8 mouse cellular contexts compared by ENCODE assay signal in genomic region chr5:135029007-135029854, GRCm38 (mm10). TPM values are rescaled to one million over a fixed set of nuclear protein-coding genes. Genes with fewer than 3 reads are reported as not detected.
A peak's percentile ranks its signal among the peaks of the same experiment; 100 is the strongest.
DNase-seq lines count a peak whose midpoint lies in the region; ATAC-seq lines count a peak whose summit lies in the region.

No protein-coding gene starts in this region.

- H3K4me1 ChIP-seq in heart, embryonic 13.5 days = peaks cover 43% of the 10 kb centered on the region
- H3K4me1 ChIP-seq in midbrain, embryonic 10.5 days = peaks cover 23% of the 10 kb centered on the region

- WGBS in heart, embryonic 13.5 days = 37% methylated on average over 18 of the region's 18 CpGs
- WGBS in midbrain, embryonic 10.5 days = 61% methylated on average over 18 of the region's 18 CpGs

- peak overlapping the region; percentile 52 for H3K4me2 ChIP-seq in heart, embryonic 13.5 days

- peak overlapping the region; percentile 17 for H3K4me3 ChIP-seq in heart, embryonic 13.5 days
- no peak overlapping the region for H3K4me3 ChIP-seq in midbrain, embryonic 10.5 days

- H3K27me3 ChIP-seq in heart, embryonic 13.5 days (replicated peaks) = no peaks in the 10 kb centered on the region
- peaks cover 13% of the 10 kb centered on the region for H3K27me3 ChIP-seq in midbrain, embryonic 10.5 days (ENCODE audit: low read depth, poor library complexity, severe bottlenecking)

- H3K9me3 ChIP-seq in heart, embryonic 13.5 days = peaks cover 2% of the 10 kb centered on the region; the same call in 1 of the 2 replicates
- peaks cover 6% of the 10 kb centered on the region; the same call in 1 of the 2 replicates for H3K9me3 ChIP-seq in midbrain, embryonic 10.5 days (replicated peaks)

- H3K27ac ChIP-seq in heart, embryonic 13.5 days (replicated peaks) = peak overlapping the region; percentile 49
- no peak overlapping the region; the same call in 1 of the 2 replicates for H3K27ac ChIP-seq in midbrain, embryonic 10.5 days (replicated peaks)

- peak overlapping the region; percentile 0 for H3K9ac ChIP-seq in heart, embryonic 13.5 days

- peak; percentile 63 for DNase-seq in cerebellum, adult 11-12 months
- peak; percentile 38 for DNase-seq in urinary bladder, postnatal 25 days (ENCODE audit: low spot score)
- no peak for DNase-seq in urinary bladder, postnatal 4 days (ENCODE audit: low spot score in 2 of 2)
- peak; percentile 63 to 71 for DNase-seq in left cerebral cortex, postnatal 14 days (ENCODE audit: low spot score in 2 of 2)
- DNase-seq in right cerebral cortex, postnatal 36 days (ENCODE audit: low spot score in 2 of 2) = peak; percentile 73 to 76
- no peak for DNase-seq in midbrain, embryonic 10.5 days (ENCODE audit: low spot score)

- H3K36me3 ChIP-seq in heart, embryonic 13.5 days = peaks cover 10% of the 10 kb centered on the region
- H3K36me3 ChIP-seq in midbrain, embryonic 10.5 days = 0 out of 2 replicates have a peak, but pooled peaks cover 4% of the 10 kb centered on the region

- intact Hi-C loops in left cerebral cortex, postnatal 14 days (cut with DNase I) = no loop called here

- ATAC-seq in cerebellum, adult (ENCODE audit: insufficient number of reproducible peaks, low FRiP score, low TSS enrichment) = no peak
- ATAC-seq in heart, embryonic 13.5 days (ENCODE audit: extremely low read depth, insufficient number of reproducible peaks, low FRiP score, low TSS enrichment) = no peak

RNA-seq across cellular contexts. Expression of gene Stx1a, which starts 5.9 kb away (rescaled TPM):
- 8.2 and 8.3 TPM in 2 replicates for polyA plus RNA-seq in heart, embryonic 13.5 days (2015; fragmentation: Nextera tagmentation; extraction: Ambion mirVana)
- 100 to 1,000 TPM; 413 to 473 TPM for total RNA-seq in left cerebral cortex, postnatal 14 days (2021)
- polyA plus RNA-seq in midbrain, embryonic 10.5 days (2016; fragmentation: Nextera tagmentation; extraction: Ambion mirVana) = 13.3 and 17.5 TPM in 2 replicates

RNA-seq across cellular contexts. Expression of gene Abhd11, which starts 20.3 kb away (rescaled TPM):
- polyA plus RNA-seq in heart, embryonic 13.5 days (2015; fragmentation: Nextera tagmentation; extraction: Ambion mirVana) = 59.1 and 65.8 TPM in 2 replicates
- 10 to 100 TPM; 41.2 to 42.0 TPM for total RNA-seq in left cerebral cortex, postnatal 14 days (2021)
- polyA plus RNA-seq in midbrain, embryonic 10.5 days (2016; fragmentation: Nextera tagmentation; extraction: Ambion mirVana) = 39.4 and 39.8 TPM in 2 replicates

RNA-seq across cellular contexts. Expression of gene Dnajc30, which starts 34.8 kb away (rescaled TPM):
- polyA plus RNA-seq in heart, embryonic 13.5 days (2015; fragmentation: Nextera tagmentation; extraction: Ambion mirVana) = 26.4 and 28.1 TPM in 2 replicates
- 10 to 100 TPM; 41.6 to 42.9 TPM for total RNA-seq in left cerebral cortex, postnatal 14 days (2021)
- 27.2 and 28.3 TPM in 2 replicates for polyA plus RNA-seq in midbrain, embryonic 10.5 days (2016; fragmentation: Nextera tagmentation; extraction: Ambion mirVana)

RNA-seq across cellular contexts. Expression of gene Bud23, which starts 35.5 kb away (rescaled TPM):
- polyA plus RNA-seq in heart, embryonic 13.5 days (2015; fragmentation: Nextera tagmentation; extraction: Ambion mirVana) = 70.8 and 71.2 TPM in 2 replicates
- total RNA-seq in left cerebral cortex, postnatal 14 days (2021) = 10 to 100 TPM; 34.0 to 55.7 TPM
- 158 and 179 TPM in 2 replicates for polyA plus RNA-seq in midbrain, embryonic 10.5 days (2016; fragmentation: Nextera tagmentation; extraction: Ambion mirVana)

RNA-seq across cellular contexts. Expression of gene Cldn3, which starts 43.2 kb away (rescaled TPM):
- 6.3 and 7.0 TPM in 2 replicates for polyA plus RNA-seq in heart, embryonic 13.5 days (2015; fragmentation: Nextera tagmentation; extraction: Ambion mirVana)
- total RNA-seq in left cerebral cortex, postnatal 14 days (2021) = 1 to 10 TPM in 1 of 2 experiments, under 1 TPM in 1; 0.37 to 1.7 TPM
- polyA plus RNA-seq in midbrain, embryonic 10.5 days (2016; fragmentation: Nextera tagmentation; extraction: Ambion mirVana) = 2.0 and 2.9 TPM in 2 replicates

Comparison
In these comparisons a context has a peak if more than half of its experiments do, and no peak if none do; other contexts are left out.
1. DNase-seq: peak in cerebellum, adult 11-12 months (single experiment), urinary bladder, postnatal 25 days (single experiment), left cerebral cortex, postnatal 14 days (2 of 2) and right cerebral cortex, postnatal 36 days (2 of 2); none in urinary bladder, postnatal 4 days (0 of 2) and midbrain, embryonic 10.5 days (single experiment).